Mouse (Mus musculus) E14TG2a.4 (cell line): ENCODE measurements at regions not wholly inside any gene's neighbourhood (a gene's known extent, or its start where the extent isn't known, plus 50 kb on each side); places are given as distances from the start of the nearest gene placed in this dataset.

Experiments used
- CTCF ChIP-seq: conservative IDR thresholded peaks from 2 replicates; pipeline ENCODE4 v1.5.1; 2014; ENCODE audit warnings: low read length
- NANOG ChIP-seq: IDR thresholded peaks from 2 replicates; pipeline ENCODE4 v1.6.1; 2014; ENCODE audit warnings: borderline replicate concordance, low read length, mixed read lengths
- POU5F1 ChIP-seq: IDR thresholded peaks from 2 replicates; pipeline ENCODE4 v1.6.1; 2014; ENCODE audit warnings: low read length, borderline replicate concordance

- no peak for TF ChIP-seq CTCF
- no peak for TF ChIP-seq NANOG
- TF ChIP-seq POU5F1 = no peak
These were observed 88.6 kb upstream of the Tmem189 start for GRCm38 (mm10) chr2:167778271-167778670.
